Mouse (Mus musculus): ENCODE results near the gene Vmn1r52. TPM values are rescaled to one million over a fixed set of nuclear protein-coding genes. Genes with fewer than 3 reads are reported as not detected.
"Not testable (repeated sequence)": the region's sequence is repeated elsewhere in the genome, so short reads cannot be mapped to it uniquely, and the experiment has no call there.

Gene Vmn1r52
- not detected for total RNA-seq (2022)

DNA sequence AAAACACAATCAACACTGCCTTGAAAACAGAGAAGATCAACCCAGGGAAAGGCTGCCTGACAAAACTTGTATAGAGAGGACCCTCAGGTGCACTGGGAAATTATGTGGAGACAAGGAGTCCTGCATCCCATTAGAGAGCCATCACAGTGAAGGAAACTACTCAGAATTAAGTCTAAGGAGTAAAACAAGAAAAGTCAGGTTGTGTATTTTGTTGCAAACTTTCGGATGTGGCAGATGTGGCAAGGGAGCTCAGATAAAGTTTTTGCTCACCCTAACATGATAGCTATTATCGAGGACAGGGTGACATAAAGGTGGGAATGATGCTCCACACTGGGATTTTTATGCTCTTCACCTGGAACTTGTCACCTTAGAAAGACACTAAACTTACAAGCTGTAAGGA is at the start of gene Vmn1r52:
TSS of gene Vmn1r52 (plus strand) at position 301 of the 400 bp plus-strand sequence.
- no peak for DNase-seq (ENCODE audit: low spot score in 2 of 2)

GRCm38 (mm10) chr6:90160139-90160538 is 14.5 kb upstream of the Vmn1r52 start:
- DNase-seq (ENCODE audit: low spot score in 2 of 2) = no peak

DNA sequence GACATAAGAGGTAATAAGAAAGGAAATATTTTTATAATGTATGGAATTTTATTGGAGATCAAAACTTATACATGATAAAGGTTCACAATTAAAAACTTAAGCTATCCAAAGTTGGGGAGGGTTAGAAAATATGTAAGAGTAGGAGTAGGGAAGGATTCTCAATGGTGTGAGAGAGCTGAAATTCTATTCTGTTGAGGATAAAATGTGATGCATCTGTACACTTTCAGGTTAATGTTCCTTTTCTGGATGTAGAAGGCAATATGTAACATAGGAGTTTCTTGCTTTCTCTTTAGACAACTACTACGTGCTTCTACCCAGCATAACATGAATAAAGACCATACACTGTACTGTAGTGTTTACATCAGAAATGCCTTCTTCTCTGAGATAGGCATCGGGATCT is 27.9 kb downstream of the Vmn1r52 start, which contains the start of gene V1ra8:
TSS of gene V1ra8 (plus strand) at position 301 of the 400 bp plus-strand sequence.
- not testable (repeated sequence) for DNase-seq (ENCODE audit: low spot score in 2 of 2)

- no peak for DNase-seq (ENCODE audit: low spot score in 2 of 2)
Observed at GRCm38 (mm10) chr6:90224338-90224737, 49.7 kb downstream of the Vmn1r52 start, which contains the start of gene Vmn1r53. Gene Vmn1r53 (minus strand): TSS chr6:90224438.

Other genes starting within 250 kb of the Vmn1r52 start
- gene Vmn1r45, start 234.2 kb upstream of the Vmn1r52 start, total RNA-seq (2022) = not detected
- gene Vmn1r46, start 205.5 kb upstream of the Vmn1r52 start, total RNA-seq (2022) = not detected
- under 1 TPM in 1 of 4 experiments, not detected in 3; 0.04 TPM for gene Vmn1r47, start 158.7 kb upstream of the Vmn1r52 start, total RNA-seq (2022)
- not detected for gene Vmn1r48, start 138.0 kb upstream of the Vmn1r52 start, total RNA-seq (2022)
- not detected for gene Vmn1r49, start 96.3 kb upstream of the Vmn1r52 start, total RNA-seq (2022)
- not detected for gene Vmn1r50, start 73.4 kb upstream of the Vmn1r52 start, total RNA-seq (2022)
- not detected for gene Vmn1r51, start 52.2 kb upstream of the Vmn1r52 start, total RNA-seq (2022)
- gene V1ra8, start 28.0 kb downstream of the Vmn1r52 start, total RNA-seq (2022) = not detected
- not detected for gene Vmn1r53, start 49.6 kb downstream of the Vmn1r52 start, total RNA-seq (2022)
- gene Vmn1r54, start 71.5 kb downstream of the Vmn1r52 start, total RNA-seq (2022) = not detected
- not detected for gene BC048671, start 126.4 kb downstream of the Vmn1r52 start, total RNA-seq (2022)
- under 1 TPM in 1 of 4 experiments, not detected in 3; 0.22 TPM for gene Chst13, start 150.4 kb downstream of the Vmn1r52 start, total RNA-seq (2022)
- not detected for gene Uroc1, start 158.5 kb downstream of the Vmn1r52 start, total RNA-seq (2022)
- 10 to 100 TPM; 28.3 to 32.6 (median 29.6) TPM for gene Zxdc, start 194.7 kb downstream of the Vmn1r52 start, total RNA-seq (2022)

Measured in left cerebral cortex, adult 8-10 months (tissue).